Mouse (Mus musculus): Measurements from ENCODE around the gene Zfp408.

Gene Zfp408

DNA sequence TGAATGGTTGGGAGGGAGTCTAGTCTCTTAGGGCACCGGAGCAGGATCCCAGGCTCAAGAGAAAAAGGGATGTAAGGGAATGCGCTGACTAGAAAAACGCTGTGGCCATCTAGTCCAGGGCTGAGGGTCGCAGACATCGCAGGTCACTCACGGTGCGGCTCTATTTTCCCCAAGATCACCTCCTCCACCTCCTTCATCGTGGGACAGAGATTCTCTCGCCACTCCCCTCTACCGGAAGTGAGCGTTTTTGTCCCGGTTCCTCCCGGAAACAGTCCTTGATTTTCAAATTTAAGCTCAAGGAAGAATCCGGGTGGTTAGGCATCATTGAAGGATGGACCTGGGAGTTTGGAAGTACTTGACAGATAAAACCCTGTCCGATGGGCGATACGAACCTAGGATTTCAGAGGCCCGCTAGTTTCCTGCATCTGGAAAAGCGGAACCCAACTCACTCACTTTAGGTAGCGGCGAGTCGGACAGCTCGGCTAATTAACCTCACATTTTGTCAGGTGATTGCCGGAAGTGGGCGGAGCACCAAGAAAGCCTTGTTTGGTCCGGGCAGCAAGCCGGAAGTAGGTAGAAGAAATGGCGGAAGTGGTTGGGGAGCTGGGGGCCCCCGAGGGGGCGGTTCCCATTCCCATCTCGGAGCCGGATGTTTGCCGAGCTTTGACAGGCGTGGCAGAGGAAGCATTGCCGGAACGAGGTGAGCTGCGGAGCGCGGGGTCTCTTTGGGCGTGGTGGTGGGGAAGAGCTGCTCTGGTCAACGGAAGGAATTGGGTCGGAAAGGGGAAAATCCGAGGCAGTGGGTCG is at the start of gene Zfp408, which contains the start of gene Arhgap1:
Gene Zfp408 (minus strand): TSS at position 239 of the 807 bp plus-strand sequence.
Gene Arhgap1 (plus strand): TSS at position 308 of the 807 bp plus-strand sequence.
- peak; percentile 96 for DNase-seq

DNA sequence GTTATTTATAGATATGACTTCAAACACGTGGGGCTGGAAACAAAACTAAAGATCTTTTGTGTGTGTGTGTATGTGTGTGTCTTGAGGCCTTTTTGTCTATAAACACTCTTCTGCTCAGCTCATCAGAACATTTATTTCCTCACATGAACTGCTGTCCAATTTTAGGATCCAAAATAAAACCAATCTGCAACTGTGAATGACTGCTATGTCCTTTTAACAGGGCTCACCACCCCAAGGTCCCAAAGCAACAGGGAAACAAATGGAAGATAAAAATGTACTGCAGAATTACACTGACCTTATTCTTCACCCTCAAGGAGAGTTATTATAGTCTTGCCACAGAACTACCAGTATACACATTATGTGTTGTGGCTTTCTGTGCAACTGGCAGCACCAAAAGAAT is 49.6 kb upstream of the Zfp408 start:
- no peak for DNase-seq

DNA sequence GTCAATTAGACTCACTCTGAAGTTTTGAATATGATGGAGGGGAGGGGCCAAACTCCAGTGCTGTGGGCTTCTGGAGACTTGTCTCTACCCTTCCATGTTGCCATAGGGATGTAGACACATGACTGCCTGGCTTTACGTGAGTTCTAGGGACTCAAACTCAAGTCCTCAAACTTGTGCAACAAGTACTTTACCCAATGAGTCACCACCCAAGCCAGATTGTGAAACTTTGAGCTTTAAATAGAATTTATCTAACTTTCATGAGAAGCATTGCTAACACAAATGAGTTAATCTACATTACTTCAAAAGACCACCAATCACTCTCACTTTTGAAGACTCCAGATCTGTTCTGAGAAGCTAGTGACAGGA is 46.6 kb upstream of the Zfp408 start:
- DNase-seq = no peak

DNA sequence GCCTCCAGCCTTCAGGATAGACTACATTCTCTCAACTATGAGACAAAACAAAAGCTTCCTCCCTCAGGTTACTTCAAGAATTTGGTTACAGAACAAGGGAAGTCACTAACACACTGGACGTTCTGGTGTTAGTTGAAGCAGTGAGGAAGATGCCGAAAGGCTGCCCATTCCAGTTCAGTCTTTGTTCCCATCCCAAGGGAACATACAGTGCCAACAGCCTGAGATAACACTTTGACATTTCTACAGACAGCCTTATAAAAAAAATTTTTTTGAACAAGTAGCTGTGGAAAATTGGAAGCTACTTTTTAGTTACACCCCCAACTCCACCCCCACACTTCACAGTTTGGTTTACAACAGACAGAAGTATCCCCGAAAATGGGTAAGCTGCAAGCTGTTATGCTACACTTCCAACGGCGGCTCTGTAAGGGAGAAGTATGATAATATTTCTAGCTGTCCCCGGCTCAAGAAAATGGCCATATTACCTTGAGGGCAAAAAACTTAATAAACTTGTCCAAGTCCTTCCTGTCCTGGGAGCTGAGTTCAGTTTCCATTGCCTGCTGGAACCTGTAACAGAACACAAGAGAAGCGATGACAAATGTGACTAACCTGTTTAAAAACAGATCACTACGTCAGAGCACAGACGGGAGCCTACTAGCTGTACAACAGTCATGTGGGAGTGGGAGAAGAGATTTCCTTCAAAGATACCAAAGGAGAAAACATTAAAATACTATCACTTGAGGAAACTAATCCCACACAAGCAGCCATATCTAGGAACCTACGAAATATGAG is 46.0 kb upstream of the Zfp408 start:
- no peak for DNase-seq

DNA sequence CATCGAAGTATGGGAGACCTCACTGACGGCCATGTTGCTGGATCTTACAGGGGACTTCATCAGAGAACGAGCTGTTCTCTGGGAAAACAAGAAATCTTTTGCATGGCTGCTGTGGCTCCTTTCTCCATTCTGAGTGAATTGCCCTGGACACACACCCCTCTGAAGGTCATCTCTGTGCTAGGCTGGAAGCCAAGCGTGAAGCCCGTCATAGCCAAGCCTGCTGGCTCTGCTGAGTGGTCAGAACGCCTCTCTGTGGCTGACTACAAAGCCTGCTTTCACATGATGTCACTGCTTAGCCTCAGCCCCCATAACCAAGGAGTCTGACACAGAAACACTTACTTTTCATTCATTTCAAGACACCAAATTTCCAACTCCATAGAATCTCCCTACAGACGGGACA is 39.9 kb upstream of the Zfp408 start:
- peak; percentile 36 for DNase-seq

DNA sequence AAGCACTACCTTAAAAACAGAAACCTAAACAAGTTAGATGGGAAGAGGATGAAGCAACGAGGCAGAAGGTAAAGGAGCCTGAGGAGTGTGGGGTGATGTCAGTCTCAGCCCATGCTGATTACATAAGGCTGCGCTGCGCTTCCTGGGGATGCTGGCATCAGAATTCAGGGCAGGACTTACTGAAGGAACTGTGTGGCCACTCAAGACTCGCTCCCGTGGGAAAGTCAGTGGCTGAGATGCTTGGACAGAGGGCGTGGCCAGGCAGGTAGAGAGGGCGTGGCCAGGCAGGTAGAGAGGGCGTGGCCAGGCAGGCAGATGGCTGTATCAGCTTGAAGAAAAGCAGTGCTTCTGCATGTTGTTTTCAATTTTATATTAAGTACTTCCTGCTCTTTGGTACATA is 34.3 kb upstream of the Zfp408 start:
- peak; percentile 39 for DNase-seq

DNA sequence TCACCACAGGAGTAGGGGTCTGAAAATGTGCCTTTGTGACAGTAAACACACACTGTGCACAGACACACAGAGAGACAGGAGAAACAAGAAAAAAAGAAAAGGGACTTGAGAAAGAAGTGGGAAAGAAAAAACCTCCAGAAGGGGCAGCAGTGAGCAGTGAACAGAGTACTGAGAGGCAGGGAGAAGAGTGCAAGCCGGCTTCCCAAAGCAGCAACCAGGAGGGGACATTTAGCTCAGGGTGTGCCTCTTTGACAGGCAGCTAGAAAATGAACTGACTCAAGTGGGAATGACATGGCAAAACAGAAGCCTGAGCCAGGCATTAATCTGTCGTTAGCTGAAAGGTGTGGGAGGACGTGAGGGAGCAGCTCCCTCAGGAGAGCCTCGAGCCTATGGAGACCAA is 33.3 kb upstream of the Zfp408 start:
- peak; percentile 39 for DNase-seq

DNA sequence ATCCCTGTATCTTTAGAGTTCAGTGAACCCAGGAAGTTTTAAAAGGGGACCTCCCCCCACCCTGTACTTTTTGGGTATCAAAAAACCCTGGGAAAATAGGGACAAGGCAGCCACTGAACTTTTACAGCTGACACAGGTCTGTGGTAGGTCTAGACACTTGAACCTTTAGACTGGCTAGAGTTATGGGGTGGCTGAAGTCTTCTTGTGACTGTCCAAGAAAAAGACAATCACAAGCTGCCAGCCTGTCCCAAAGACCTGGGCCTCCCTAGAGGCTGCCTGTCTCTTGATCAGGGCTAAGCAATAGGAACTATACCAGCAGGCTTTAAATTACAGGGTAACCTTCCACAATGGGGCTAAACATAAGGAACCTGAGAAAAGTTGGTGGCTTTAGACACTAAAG is 27.4 kb upstream of the Zfp408 start:
- DNase-seq = no peak

DNA sequence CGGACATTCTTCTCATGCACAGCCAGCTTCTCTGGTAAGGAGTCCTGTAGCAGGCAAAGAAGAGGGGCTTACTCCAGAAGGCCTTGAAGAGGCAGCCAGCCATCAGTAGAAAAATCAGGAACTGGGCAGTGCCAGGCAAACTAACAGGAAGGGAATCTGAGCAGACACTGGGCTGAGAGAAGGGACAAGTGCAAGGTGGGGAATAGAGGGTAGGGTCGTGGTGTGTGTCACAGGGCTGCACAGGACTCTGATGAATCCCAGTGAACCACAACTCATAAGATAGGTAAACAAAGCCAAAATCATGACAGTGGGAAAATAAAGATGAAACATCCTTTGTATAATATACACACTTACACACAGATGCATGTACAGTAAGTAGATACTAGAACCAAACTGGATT is 26.8 kb upstream of the Zfp408 start:
- DNase-seq = no peak

DNA sequence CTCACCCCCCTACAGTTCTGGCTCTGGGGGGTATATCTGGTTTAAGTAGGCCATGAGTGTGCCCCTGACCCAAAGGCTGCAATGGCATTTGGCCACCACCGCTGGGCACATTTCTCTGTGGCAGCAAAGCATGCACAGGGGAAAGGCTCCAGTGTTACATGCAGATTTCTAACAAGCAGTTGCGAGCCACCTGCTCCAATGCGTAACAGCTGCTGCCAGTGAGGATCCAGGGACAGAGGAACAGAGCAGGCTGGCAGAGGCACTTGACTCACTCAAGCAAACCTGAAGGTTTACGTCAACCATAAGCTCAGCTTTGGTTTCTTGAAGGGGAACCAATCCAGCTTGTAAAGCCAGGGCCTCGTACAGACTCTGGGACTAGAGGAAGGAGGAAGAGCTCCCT is 25.3 kb upstream of the Zfp408 start:
- no peak for DNase-seq

DNA sequence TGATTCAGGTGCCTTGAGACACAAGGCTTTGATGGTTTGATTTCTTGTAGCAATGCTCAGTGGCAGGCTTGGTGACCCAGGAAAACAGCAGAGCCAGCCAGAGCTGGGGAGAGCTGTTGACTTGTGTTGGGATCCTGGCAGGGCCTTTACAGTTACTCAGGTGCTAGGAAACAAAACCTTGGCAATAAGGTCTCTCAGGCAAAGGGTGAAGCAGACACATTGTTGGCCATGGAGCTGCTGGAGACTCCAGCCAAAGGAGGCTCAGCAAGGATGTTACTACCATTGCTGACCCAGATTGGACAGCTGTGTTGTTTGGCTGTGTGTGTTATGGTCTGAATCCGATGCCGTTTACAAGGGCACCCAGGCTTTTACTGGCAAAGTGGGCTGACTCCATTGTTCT is 24.0 kb upstream of the Zfp408 start:
- DNase-seq = no peak

DNA sequence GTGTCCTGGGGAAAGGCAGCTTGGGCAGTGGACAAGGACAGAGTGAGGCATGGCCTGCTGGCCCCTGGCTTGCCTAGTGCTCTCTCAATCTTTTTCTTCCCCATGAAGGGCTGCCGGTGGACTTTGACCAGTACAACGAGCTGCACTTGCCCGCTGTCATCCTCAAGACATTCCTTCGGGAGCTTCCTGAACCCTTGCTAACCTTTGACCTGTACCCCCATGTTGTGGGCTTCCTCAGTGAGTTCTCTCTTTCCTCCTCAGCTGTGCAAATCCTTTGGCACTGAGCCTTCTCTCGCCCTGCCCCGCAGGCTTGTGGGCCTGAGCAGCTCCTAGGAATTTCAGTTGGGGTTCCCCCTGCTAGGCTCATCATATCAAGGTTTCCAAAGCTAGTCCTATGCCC is 20.4 kb upstream of the Zfp408 start:
- DNase-seq = no peak

DNA sequence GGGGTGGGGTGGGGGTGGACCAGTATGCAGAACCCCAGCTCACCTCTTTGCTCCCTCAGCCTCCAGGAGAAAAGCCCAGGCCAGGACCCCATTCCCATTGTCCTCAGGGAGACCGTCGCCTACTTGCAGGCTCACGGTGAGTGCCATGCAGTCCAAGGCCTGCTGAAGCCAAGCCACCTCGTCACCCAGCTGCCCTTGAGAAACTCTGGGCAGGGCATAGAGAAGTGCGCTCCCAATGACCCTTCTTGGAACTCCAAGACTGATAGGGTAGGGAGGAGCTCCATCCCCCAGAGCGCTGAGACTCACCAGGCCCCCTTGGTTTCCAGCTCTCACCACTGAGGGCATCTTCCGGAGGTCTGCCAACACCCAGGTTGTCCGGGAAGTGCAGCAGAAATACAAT is 19.7 kb upstream of the Zfp408 start:
- no peak for DNase-seq

DNA sequence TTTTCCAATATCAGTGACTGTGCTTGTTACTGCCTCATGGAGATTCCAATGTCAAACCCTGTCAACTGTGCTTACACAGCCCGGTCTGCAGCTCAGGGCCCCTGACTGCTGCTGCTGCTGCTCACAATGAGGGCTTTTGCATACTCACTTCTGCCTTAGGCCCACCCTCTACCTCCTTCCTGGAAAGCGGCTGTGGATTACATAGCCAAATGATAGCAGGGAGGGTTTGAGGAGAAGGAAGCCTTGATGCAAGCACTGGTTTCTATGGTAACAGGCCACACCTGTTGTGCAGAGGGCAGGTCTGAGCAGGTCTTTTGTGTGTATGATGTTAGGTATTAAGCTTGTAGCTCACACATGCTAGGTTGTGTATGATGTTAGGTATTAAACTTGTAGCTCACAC is 18.2 kb upstream of the Zfp408 start:
- no peak for DNase-seq

DNA sequence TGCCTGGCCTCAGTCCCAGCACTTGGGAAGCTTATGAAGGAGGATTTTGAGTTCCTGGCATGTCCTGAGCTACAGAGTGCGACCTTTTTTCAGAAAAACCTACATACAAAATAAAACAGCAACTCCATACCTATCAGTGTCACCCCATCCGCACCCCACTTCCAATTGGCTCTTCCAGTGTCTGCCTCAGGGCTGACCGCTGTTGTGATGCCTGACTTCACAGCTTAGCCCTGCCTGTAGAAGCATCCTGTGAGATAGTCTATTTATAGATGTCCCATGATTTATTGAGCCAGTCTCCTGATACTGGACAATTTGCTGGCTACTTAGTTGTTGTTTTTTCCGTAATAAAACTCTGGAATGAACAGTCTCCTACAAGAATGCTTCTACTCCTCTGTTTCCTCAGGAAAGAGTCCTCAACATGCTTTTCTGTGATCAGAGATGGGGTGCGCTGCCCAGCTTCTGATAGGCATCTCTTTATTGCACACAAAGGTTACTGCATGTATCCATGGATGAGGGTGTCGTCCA is 16.9 kb upstream of the Zfp408 start:
- no peak for DNase-seq

DNA sequence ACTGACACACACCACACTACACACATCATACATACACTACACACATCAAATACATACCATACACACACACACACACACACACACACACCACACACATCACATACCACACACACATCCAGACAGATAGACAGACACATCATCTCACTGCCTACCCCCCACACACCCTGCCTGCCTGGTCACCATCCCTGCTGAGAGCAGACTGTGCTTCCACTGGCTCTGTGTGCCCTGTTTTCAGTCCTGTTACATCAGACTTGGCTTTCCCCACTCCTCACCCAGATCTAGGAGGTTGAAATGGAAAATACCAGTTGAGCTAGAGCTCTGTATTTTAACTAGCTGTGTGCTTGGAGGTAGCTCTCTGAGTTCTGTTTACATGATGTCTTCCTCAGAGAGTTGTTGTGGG is 15.2 kb upstream of the Zfp408 start:
- DNase-seq = no peak

DNA sequence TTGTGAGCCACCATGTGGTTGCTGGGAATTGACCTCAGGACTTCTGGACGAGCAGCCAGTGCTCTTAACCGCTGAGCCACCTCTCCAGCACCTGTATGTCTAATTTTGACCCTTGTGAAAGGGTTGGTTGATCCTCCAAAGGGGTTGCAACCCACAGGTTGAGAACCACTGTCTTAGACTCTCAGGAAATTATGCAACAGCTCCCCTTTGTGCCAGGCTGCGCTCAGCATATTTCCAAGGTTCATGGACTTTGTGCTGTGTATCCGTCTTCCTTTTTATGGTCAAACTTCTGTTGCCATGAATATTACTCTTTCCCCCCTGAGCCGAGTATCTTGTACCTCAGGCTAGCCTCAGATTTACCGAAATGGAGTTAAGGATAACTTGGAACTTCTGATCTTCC is 11.4 kb upstream of the Zfp408 start:
- DNase-seq = no peak

DNA sequence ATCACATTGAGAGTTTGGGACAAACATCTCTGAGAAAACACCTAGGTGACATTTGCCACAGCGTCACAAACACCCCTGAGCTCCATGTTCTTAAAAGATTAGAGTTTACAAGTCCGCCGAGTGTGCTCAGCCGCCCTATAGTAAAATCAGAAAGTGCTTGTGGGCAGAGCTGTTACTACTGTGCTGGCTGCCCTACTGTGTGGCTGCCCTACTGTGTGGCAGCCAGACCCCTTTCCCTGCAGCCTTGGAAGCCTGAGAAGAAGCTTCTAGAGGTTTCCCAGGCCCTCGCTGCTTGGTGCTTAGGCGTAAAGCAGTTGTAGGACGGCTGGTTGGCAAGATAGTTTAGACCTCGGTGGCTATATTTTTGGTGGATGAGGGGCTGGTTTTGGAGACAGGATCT is 10.1 kb upstream of the Zfp408 start:
- DNase-seq = no peak

DNA sequence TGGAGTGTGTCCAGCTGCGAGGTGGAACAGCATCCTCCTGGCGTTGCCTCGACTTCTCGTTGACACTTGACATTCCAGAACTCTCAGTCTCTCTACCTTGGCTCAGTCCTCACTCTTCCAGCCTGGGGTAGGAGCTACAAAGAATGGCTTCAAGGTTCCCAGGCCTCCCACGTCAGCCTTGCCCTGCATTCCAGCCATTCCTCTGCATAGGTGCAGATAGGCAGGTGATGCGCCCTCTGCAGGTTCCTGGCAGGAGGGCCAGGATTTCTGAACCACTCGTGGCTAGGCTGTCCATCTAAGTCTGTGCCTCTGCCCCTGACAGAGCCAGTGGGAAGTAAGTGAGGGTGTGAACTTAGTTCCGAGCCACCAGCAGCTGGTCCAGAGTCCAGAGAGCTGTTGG is 7.2 kb upstream of the Zfp408 start:
- DNase-seq = no peak

DNA sequence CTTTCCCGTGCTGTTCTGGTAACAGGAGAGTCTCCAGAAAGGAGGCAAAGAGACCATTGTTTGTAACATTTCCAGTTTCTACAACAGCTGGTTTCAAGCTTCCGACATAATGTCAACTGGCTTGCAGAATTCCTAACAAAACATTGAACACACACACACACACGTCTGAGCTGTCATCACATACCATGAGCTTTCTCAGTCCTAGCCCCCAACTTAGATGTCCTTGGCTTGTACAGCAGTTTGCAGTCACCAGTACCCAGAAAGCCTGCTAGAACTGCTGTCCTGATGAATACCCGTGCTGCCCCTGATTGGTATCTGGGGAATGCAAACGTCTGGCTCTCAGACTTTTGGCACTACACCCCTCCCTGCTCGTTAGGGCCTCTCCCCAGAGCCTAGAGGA is 6.2 kb upstream of the Zfp408 start:
- no peak for DNase-seq

DNA sequence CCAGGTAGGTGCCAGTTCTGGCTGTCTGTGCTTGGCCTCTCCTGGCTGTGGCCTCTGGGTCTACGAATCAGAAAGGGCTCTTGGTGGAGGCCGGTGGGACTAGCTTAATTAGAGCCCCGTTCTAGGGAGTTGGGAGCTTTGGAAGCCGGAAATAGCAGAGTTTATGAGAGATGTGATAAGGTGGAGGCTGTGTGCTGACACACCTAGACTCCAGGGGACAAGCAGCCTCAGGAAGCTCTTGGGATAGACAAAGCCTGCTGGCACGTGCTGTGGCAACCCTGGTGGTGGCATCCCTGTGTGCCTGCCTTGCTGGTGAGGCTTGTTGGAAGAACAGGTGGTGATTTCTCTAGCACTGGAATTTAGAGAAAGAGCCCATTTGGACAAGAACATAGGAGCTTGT is 5.8 kb upstream of the Zfp408 start:
- DNase-seq = no peak

DNA sequence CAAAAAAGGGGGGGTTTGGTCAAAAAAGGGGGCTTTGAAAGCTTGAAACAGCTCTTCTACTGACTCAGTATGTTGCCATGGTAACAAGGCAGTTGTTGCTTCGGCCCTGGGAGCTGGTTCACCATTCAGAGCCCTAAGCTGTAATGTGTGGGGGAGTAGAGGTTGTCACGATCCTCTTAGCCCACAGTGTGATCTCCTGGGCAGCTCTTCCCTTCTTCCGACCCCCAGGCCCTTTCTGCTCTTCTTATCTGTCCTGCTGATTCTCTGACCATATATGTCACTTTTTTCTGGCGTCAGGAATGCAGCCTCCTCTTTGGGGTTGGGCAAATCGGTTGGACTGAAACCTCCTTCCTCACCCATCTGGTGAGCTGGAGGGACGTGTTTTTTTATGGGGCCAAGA is 3.3 kb upstream of the Zfp408 start:
- DNase-seq = no peak

DNA sequence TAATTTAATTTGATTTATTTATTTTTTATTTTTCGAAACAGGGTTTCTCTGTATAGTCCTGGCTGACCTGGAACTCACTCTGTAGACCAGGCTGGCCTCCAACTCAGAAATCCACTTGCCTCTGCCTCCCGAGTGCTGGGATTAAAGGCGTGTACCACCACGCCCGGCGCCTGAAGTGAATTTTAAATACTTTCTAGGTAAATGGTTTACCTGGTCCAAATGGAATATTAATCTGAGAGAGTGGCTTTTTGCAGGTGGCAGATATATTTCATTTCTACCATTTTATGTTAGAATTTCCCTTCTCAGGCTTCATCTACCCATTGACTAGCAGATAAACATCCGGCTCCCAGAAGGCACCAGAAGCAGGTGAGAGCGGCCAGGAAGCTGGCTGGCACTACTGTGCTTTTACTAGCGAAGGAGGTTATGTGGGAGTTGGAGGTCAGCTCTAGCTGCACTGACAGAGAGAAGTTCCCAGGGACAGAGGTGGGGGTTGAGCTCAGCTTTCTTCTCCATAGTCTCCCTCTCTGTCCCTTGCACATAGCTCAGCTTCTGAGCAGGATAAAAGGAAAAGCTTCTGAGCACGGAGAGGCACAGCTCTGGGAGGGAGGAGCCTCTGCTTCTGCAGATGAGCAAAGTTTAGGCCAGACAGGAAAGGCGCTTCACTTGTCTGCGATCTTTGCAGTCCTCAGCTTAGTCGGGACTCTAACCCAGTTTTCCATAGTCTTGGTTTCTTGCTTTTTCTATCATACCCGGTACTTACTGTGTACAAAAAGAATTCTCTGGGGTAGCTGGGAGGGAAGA is 2.1 kb upstream of the Zfp408 start:
- no peak for DNase-seq

Measured in cerebellum, adult 9-11 months (tissue).